Mouse (Mus musculus) hindbrain, embryonic 10.5 days (tissue): Measurements from ENCODE around the gene Garnl3. TPM values are rescaled to one million over a fixed set of nuclear protein-coding genes. Genes with fewer than 3 reads are reported as not detected.
"Not testable (repeated sequence)": the region's sequence is repeated elsewhere in the genome, so short reads cannot be mapped to it uniquely, and the experiment has no call there.

ENCODE experiments used
- DNase-seq: peaks from one replicate; pipeline ENCODE4 v3.0.0-alpha.2; 2017; ENCODE audit warnings: low spot score
- H3K27ac ChIP-seq: fragments of 300-500 bp; sonication (generic); 2 replicates; pipeline ENCODE4 v1.5.1; 2016; ENCODE audit warnings: mild to moderate bottlenecking, moderate library complexity
- H3K27me3 ChIP-seq: fragments of 300-500 bp; sonication (generic); 2 replicates; pipeline ENCODE4 v1.6.1; 2016; ENCODE audit warnings: mild to moderate bottlenecking; ENCODE audit not compliant: poor library complexity, insufficient read depth, severe bottlenecking
- H3K36me3 ChIP-seq: fragments of 300-500 bp; sonication (generic); 2 replicates; pipeline ENCODE4 v1.6.1; 2016; ENCODE audit warnings: mild to moderate bottlenecking, moderate library complexity
- H3K4me1 ChIP-seq: fragments of 300-500 bp; sonication (generic); replicated peaks from 2 replicates; pipeline ENCODE4 v1.6.1; 2016; ENCODE audit warnings: mild to moderate bottlenecking
- H3K4me3 ChIP-seq: fragments of 300-500 bp; sonication (generic); 2 replicates; pipeline ENCODE4 v1.5.1; 2016; ENCODE audit warnings: mild to moderate bottlenecking, moderate library complexity
- H3K9me3 ChIP-seq: fragments of 300-500 bp; sonication (generic); 2 replicates; pipeline ENCODE4 v1.6.1; 2016; ENCODE audit warnings: mild to moderate bottlenecking, moderate library complexity
- WGBS: fragments of 180-500 bp; shearing (Covaris S2); methylation state at CpG from one replicate; pipeline ENCODE4 v1.1.7; 2016; 5-methylcytosine and 5-hydroxymethylcytosine counted together
- polyA plus RNA-seq: library from polyadenylated mRNA; unstranded; fragments of >200 nt; fragmentation: Nextera tagmentation; extraction: Ambion mirVana; gene quantifications from 2 replicates; pipeline ENCODE4 v1.2.1, GENCODE M21; 2016

Gene Garnl3
- polyA plus RNA-seq, 1 experiment from 2014 or later: 14.5 TPM

DNA sequence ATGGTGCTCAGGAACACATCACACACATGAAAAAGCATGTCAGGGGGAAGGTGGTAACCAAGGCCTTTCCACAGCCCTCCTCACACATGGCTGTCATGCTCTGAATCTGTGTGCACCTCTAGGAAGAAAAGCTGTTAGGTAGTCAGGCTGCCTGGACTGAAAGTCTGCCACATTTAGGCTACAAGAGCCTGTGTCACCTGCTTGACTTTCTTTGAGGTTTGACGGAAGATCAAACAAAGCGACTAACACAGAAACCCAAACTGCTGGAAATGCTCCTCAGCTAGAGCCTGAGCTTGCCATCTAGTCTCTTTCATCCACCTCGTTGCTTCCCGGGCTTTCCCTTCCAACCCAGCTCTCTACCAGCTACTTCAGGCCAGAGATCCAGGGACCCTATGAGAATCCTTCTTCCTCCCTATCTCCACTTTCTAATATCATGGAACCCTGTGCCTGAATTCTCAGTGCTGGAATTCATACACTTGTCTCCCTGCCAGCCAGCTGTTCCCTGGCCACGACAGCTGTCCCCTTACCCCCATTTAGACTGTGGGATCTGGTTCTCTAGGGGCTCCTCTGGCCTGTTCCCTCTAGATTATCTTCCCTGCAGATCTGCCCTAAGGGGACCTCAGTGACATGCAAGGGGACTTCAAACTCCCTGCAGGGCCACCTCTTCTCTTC, 98.9 kb downstream of the Garnl3 start:
- no peaks in the 10 kb centered on the region for H3K27me3 ChIP-seq
- no peaks in the 10 kb centered on the region for H3K4me1 ChIP-seq
- H3K27ac ChIP-seq: no peak overlapping the region
- DNase-seq: no peak
- H3K36me3 ChIP-seq: no peaks in the 10 kb centered on the region; the same call in 1 of the 2 replicates
- H3K9me3 ChIP-seq: no peaks in the 10 kb centered on the region
- WGBS: 87% methylated on average over 5 of the region's 5 CpGs
- no peak overlapping the region for H3K4me3 ChIP-seq

DNA sequence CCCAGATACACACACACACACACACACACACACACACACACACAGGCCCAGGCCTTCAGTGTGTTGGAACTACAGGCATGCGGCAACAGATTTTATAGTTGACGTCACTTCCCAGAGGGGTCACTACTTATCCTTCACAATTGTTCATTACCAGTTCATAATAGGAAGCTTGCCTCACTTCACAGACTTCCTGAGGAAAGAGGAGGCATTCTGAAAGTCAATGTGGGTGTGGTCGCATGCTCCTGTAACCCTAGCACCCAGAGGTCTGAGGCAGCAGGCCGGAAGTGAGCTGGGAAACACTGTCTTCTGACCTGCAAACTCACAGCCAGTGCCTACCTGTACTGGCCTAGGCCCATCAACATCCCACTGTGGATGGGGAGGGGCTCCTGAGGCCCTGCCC, 106.4 kb downstream of the Garnl3 start:
- no peak overlapping the region for H3K4me3 ChIP-seq
- no peaks in the 10 kb centered on the region for H3K36me3 ChIP-seq
- no peak for DNase-seq
- H3K4me1 ChIP-seq: no peaks in the 10 kb centered on the region
- H3K27ac ChIP-seq: no peak overlapping the region
- H3K9me3 ChIP-seq: no peaks in the 10 kb centered on the region
- H3K27me3 ChIP-seq: no peaks in the 10 kb centered on the region
- WGBS: 83% methylated on average over 4 of the region's 4 CpGs

DNA sequence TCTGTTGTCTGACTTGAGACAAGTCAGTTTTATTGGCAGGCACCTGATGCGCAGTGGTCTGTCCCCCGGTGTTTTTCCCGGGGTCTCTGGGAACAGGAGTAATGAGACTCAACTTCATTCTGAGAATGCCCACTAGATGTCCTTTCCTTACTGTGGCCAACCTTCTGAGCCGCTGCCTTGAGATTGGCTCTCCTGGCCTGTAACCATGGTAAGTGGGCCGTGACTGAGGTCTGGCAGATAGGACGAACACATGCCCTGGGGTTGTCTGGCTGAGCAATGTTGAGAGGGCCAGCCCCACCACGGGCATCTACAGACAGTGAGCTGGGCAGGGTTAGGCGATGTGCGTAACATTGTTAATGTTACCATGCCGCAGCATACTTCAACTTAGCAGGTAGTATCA, 106.9 kb downstream of the Garnl3 start:
- 73% methylated on average over 10 of the region's 10 CpGs for WGBS

DNA sequence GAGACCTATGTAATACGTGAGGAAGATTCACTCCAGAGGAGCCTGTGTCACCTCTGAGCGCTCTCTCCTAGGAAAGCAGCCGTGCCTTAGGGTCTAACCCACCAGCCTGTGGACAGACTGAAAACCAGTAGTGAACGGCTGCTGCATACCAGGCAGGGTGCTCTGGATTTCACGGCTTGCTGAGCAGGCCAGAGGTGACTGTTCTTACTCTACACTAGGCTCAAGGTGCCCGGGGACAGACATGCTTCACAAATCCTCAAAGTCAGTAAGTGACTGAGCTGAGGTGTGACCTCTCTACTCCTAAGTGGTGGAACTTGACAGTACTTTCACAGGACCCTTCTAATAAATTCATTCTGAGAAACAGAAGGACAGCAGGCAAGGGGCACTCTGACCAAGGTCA, 108.6 kb downstream of the Garnl3 start:
- Histone ChIP-seq H3K4me3 (no peak overlapping the region), H3K9me3 (no peaks in the 10 kb centered on the region), H3K27me3 (no peaks in the 10 kb centered on the region), H3K27ac (no peak overlapping the region), H3K4me1 (no peaks in the 10 kb centered on the region), H3K36me3 (no peaks in the 10 kb centered on the region)
- WGBS: 77% methylated on average over 6 of the region's 6 CpGs
- DNase-seq: no peak

More for the DNA sequence above, 106.9 kb downstream of the Garnl3 start:
- H3K4me3 ChIP-seq: no peak overlapping the region
- no peaks in the 10 kb centered on the region for H3K36me3 ChIP-seq
- H3K4me1 ChIP-seq: no peaks in the 10 kb centered on the region
- no peaks in the 10 kb centered on the region for H3K9me3 ChIP-seq
- no peaks in the 10 kb centered on the region for H3K27me3 ChIP-seq
- no peak overlapping the region for H3K27ac ChIP-seq
- DNase-seq: no peak

DNA sequence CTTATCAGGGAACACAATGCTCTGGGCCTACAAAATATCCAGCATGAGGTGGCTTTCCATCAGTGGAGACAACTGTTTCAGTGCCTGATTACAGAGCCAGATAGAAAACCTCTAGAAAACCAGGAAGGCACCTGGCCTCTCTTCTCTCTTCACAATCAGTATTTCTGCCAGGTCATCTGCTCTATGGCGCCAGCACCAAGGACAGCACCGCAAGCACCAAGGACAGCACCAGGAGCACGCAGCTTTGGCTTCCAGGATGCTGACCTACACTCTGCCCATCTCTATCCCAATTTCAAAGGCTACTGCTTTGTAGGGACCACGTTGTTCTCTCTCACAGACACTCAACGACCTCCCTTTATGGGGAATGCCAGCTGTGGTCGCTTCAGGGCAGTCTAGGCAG, 113.4 kb downstream of the Garnl3 start:
- H3K27ac ChIP-seq: no peak overlapping the region
- no peak overlapping the region for H3K4me3 ChIP-seq
- 0 out of 2 replicates have a peak, but pooled peaks cover 6% of the 10 kb centered on the region for H3K4me1 ChIP-seq
- no peaks in the 10 kb centered on the region for H3K27me3 ChIP-seq
- WGBS: 9% methylated on average over 6 of the region's 6 CpGs
- no peaks in the 10 kb centered on the region for H3K9me3 ChIP-seq
- H3K36me3 ChIP-seq: no peaks in the 10 kb centered on the region
- DNase-seq: peak; percentile 62

DNA sequence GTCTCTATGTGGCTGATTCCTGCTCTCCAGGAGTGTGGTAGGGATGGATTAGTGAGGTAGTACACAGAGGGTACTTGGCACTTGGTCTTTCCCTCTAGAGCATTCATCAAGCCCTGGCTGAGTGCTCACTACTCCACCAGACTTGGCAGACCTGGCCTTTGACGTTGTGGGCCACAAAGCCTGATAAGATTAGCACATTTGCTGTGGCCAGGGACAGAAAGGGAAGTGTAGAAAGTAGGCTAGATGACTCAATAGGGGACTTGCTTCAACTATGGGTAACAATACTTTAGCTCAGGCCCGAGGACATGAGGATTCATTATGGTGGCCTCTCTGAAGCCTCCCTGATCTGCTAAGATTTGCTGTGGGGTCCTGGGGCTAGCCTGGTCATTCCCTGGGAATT, 114.3 kb downstream of the Garnl3 start:
- no peaks in the 10 kb centered on the region for H3K36me3 ChIP-seq
- 81% methylated on average over 2 of the region's 2 CpGs for WGBS
- no peak overlapping the region for H3K27ac ChIP-seq
- no peaks in the 10 kb centered on the region for H3K27me3 ChIP-seq
- no peaks in the 10 kb centered on the region for H3K9me3 ChIP-seq
- H3K4me1 ChIP-seq: 0 out of 2 replicates have a peak, but pooled peaks cover 6% of the 10 kb centered on the region
- no peak for DNase-seq
- H3K4me3 ChIP-seq: no peak overlapping the region

DNA sequence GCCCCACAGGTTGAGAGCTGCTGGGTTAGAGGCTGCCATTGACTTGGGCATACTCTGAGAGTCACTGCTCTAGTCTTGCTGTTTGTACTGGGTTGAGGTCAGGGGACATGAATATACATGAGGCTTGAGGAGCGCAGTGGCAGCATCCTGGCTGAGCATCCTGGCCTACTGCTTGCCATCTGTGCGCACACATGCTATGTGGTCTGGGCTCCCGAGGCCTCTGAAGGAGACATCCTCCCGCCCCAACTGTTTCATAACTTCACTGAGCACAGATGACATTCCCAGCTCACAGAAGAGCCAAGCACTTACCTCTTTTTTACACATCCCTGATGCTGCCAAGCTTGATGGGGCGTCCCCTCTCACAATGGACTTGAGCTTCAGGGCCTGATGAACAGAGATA, 116.6 kb downstream of the Garnl3 start:
- Histone ChIP-seq H3K36me3 (no peaks in the 10 kb centered on the region), H3K27ac (no peak overlapping the region), H3K4me1 (0 out of 2 replicates have a peak, but pooled peaks cover 6% of the 10 kb centered on the region), H3K4me3 (no peak overlapping the region), H3K9me3 (no peaks in the 10 kb centered on the region), H3K27me3 (no peaks in the 10 kb centered on the region)
- DNase-seq: no peak
- WGBS: 77% methylated on average over 5 of the region's 5 CpGs

DNA sequence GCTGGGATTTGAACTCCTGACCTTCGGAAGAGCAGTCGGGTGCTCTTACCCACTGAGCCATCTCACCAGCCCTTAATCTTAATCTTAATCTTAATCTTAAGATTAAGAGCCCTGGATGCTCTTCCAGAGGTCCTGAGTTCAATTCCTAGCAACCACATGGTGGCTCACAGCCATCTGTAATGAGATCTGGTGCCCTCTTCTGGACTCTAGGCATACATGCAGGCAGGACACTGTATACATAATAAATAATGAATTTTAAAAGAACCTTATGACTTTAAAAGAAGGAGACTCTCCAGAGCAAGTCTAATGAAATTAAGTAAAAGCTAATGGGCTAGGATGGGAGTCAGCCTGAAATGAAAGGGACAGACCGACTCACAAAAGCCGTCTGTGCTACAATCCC, 122.4 kb downstream of the Garnl3 start:
- not testable (repeated sequence) for H3K4me1 ChIP-seq, DNase-seq, H3K4me3 ChIP-seq, H3K27me3 ChIP-seq, H3K9me3 ChIP-seq, H3K36me3 ChIP-seq, H3K27ac ChIP-seq
- WGBS: 79% methylated on average over 4 of the region's 4 CpGs

DNA sequence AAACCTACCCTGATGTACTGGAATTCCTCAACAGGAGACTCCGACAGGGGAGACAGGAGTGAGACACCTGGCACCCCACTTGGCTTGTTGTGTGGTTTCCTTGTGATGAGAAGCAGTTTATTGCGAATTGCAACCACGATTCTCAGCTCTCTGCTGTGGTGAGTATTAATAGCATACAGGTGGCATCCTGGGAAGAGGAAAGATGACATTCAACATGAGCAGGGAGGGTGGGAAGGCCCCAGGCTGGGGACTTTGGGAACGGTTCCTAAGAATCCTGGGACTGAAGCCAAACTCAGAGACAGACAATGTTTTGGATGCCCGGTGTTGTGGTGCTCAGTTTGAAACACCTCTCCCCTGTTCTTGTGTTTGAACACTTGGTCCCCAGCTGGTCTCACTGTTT, 126.4 kb downstream of the Garnl3 start:
- Histone ChIP-seq H3K27ac (no peak overlapping the region), H3K9me3 (no peaks in the 10 kb centered on the region), H3K36me3 (0 out of 2 replicates have a peak, but pooled peaks cover 3% of the 10 kb centered on the region), H3K4me3 (no peak overlapping the region), H3K4me1 (no peaks in the 10 kb centered on the region), H3K27me3 (no peaks in the 10 kb centered on the region)
- WGBS: 85% methylated on average over 5 of the region's 5 CpGs
- DNase-seq: no peak

DNA sequence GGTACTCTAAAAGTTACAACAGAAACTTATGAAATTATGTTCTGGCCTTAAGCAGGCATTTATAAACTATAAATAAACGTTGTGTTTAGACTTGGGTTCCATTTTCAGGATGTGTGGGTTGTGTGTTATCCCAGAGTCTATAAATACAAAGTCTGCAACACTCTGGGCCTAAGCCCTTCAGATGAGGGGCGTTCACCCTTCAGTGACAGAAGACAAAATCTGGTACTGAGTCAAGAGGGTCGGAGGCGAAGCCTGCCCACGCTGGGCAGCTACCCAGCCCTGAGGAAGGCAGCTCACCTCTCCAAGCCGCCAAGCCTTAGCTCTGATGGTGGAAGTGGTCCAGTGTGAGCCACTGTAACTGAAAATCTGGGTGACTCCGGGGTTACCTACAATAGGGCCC, 129.3 kb downstream of the Garnl3 start:
- H3K27ac ChIP-seq: no peak overlapping the region
- 0 out of 2 replicates have a peak, but pooled peaks cover 3% of the 10 kb centered on the region for H3K36me3 ChIP-seq
- H3K4me1 ChIP-seq: no peaks in the 10 kb centered on the region
- no peak overlapping the region for H3K4me3 ChIP-seq
- H3K9me3 ChIP-seq: no peaks in the 10 kb centered on the region
- DNase-seq: no peak
- H3K27me3 ChIP-seq: no peaks in the 10 kb centered on the region
- 89% methylated on average over 7 of the region's 7 CpGs for WGBS

DNA sequence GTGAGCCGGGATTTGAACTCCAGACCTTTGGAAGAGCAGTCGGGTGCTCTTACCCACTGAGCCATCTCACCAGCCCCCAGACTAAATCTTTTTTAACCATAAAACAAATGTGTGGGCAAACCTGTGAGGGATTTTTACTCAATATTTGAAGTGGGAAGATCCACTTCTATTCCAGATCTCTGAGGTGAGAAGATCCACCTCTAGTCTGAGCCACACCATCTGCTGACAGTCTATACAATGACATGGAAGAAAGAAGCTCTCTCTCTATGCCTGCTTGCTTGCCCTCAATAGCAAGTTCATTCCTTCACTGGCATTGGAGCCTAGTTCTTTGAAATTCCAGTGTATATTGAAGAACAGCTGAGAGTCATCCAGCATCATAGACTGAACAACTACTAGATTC, 131.7 kb downstream of the Garnl3 start:
- Histone ChIP-seq H3K27ac (no peak overlapping the region), H3K9me3 (no peaks in the 10 kb centered on the region), H3K27me3 (no peaks in the 10 kb centered on the region), H3K4me3 (no peak overlapping the region), H3K4me1 (no peaks in the 10 kb centered on the region), H3K36me3 (no peaks in the 10 kb centered on the region)
- DNase-seq: no peak
- 85% methylated on average over 2 of the region's 2 CpGs for WGBS

DNA sequence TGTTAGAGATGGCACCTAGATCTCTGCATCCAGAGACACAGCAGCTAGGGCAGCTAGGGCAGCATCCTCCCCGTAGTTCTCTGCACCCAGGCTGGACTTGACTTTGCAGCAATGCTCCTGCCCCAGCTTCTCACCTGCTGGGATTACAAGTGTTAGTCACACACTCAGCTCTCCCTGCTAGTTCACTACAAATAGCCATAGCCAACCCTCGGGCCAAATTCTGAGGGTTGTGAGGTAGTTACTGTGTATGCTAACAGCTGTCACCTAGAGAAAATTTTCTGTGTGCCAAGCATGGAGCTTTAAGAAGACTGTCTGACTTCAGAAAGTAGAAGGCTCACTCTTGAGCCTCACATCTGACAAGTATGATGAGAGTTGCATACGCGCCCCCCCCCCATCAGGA, 133.7 kb downstream of the Garnl3 start:
- Histone ChIP-seq H3K36me3 (no peaks in the 10 kb centered on the region), H3K4me1 (no peaks in the 10 kb centered on the region), H3K9me3 (no peaks in the 10 kb centered on the region), H3K27ac (no peak overlapping the region), H3K4me3 (no peak overlapping the region), H3K27me3 (no peaks in the 10 kb centered on the region)
- no peak for DNase-seq
- 78% methylated on average over 4 of the region's 4 CpGs for WGBS

DNA sequence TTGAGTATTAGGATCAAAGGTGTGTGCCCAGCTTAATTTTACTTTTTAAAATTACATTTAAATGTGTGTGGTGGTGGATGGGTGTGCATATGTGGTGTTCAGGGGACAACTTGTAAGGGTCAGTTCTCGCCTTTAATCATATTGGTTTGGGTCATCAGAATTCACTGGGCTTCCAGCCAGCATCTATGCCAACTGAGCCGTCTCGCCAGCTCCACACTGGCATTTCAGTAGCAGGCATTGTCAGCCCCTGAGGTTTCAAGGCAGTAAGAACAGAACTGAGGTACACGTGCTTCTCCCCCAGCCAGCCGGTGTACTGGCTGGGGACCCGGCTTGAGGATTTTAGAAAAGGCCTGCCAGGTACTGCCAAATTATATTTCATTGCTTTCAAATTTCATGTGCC, 134.4 kb downstream of the Garnl3 start:
- Histone ChIP-seq H3K27ac (no peak overlapping the region), H3K4me3 (no peak overlapping the region), H3K27me3 (no peaks in the 10 kb centered on the region), H3K36me3 (no peaks in the 10 kb centered on the region), H3K4me1 (no peaks in the 10 kb centered on the region), H3K9me3 (no peaks in the 10 kb centered on the region)
- DNase-seq: no peak
- WGBS: 72% methylated on average over 6 of the region's 6 CpGs

DNA sequence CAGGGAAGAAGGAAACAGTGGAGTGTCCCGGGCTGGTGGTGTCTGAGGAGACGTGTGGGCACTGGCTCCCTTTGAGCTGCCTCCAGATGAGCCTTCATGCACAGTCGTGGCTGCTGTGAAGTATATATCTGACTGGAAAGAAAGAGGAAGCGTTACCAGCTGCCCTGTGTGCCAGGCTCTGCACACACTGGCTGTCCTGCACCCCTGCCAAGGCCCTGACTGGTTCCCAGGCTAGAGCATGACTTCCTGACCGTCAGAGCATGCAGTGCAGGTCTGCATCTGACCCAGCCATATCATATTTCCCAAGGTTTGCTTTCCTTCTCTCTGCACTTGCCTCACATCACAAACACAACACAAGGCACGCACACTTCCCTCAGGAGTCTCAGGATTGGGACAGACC, 139.3 kb downstream of the Garnl3 start:
- no peak for DNase-seq
- H3K36me3 ChIP-seq: no peaks in the 10 kb centered on the region
- H3K4me1 ChIP-seq: no peaks in the 10 kb centered on the region
- no peaks in the 10 kb centered on the region for H3K27me3 ChIP-seq
- no peak overlapping the region for H3K27ac ChIP-seq
- 71% methylated on average over 6 of the region's 6 CpGs for WGBS
- H3K9me3 ChIP-seq: no peaks in the 10 kb centered on the region
- no peak overlapping the region for H3K4me3 ChIP-seq
